ENCODE assay signal across 9 mouse cellular contexts in genomic region chr10:109011226-109012165, GRCm38 (mm10). TPM values are rescaled to one million over a fixed set of nuclear protein-coding genes. Genes with fewer than 3 reads are reported as not detected.
DNase-seq lines count a peak whose midpoint lies in the region; ATAC-seq lines count a peak whose summit lies in the region.
"Had no signal": no experiment of that assay in that cellular context is flagged by ENCODE, and none has a peak within 500 bp of the region (broad histone marks: within the 10 kb centered on the region; RNA-seq: fewer than 3 reads in every experiment).

No protein-coding gene starts in this region.

- under 1% methylated on average over 28 of the region's 29 CpGs for WGBS in kidney, embryonic 16.5 days

- peaks cover 28% of the 10 kb centered on the region for H3K27me3 ChIP-seq in kidney, embryonic 16.5 days (ENCODE audit: insufficient read depth, low read length)

- peak; percentile 94 for ATAC-seq in kidney, embryonic 16.5 days (ENCODE audit: low FRiP score, low TSS enrichment)

- DNase-seq in layer of hippocampus, adult 11-12 months (ENCODE audit: low spot score) = peak; percentile 54
- DNase-seq in layer of hippocampus, adult 9-10 months (ENCODE audit: low spot score) = no peak
- peak; percentile 85 for DNase-seq in cerebellum, adult 9-11 months
- peak; percentile 39 to 40 for DNase-seq in frontal cortex, postnatal 14 days (ENCODE audit: low spot score in 2 of 2)
- DNase-seq in liver = peak; percentile 5
- peak; percentile 88 for DNase-seq in retina, postnatal 1 day
- no peak for DNase-seq in spleen, postnatal 10 days (ENCODE audit: low spot score in 2 of 2)

- no peak overlapping the region for H3K9ac ChIP-seq in kidney, embryonic 16.5 days (replicated peaks; ENCODE audit: low read length)

- H3K9me3 ChIP-seq in kidney, embryonic 16.5 days (ENCODE audit: low read length) = no peaks in the 10 kb centered on the region

- no peak overlapping the region for H3K27ac ChIP-seq in kidney, embryonic 16.5 days (ENCODE audit: low read length)

- no peaks in the 10 kb centered on the region for H3K36me3 ChIP-seq in kidney, embryonic 16.5 days (ENCODE audit: insufficient read depth, low read length)
- H3K36me3 ChIP-seq: G1E had no signal

- peaks cover 16% of the 10 kb centered on the region for H3K4me1 ChIP-seq in kidney, embryonic 16.5 days (ENCODE audit: insufficient read depth, low read length)

- H3K4me3 ChIP-seq in kidney, embryonic 16.5 days (ENCODE audit: low read length) = peak overlapping the region; percentile 48

- H3K4me2 ChIP-seq in kidney, embryonic 16.5 days (replicated peaks; ENCODE audit: low read depth, low read length) = peak overlapping the region; percentile 89

RNA-seq across cellular contexts. Expression of gene Syt1, which starts 0.7 kb away (rescaled TPM):
- polyA plus RNA-seq in kidney, embryonic 16.5 days (2015; fragmentation: Nextera tagmentation; extraction: Ambion mirVana) = 1.2 and 1.4 TPM in 2 replicates

Comparison
In these comparisons a context has a peak if more than half of its experiments do, and no peak if none do; other contexts are left out.
1. DNase-seq: peak in layer of hippocampus, adult 11-12 months (single experiment), cerebellum, adult 9-11 months (single experiment), frontal cortex, postnatal 14 days (2 of 2), liver (single experiment) and retina, postnatal 1 day (single experiment); none in layer of hippocampus, adult 9-10 months (single experiment) and spleen, postnatal 10 days (0 of 2).